Mouse (Mus musculus): ENCODE results near the gene Pabpc4. TPM values are rescaled to one million over a fixed set of nuclear protein-coding genes. Genes with fewer than 3 reads are reported as not detected.

Gene Pabpc4
- total and polyA plus RNA-seq, 3 experiments, result 206 to 444 (median 318) TPM

- dilution Hi-C loops (cut with MboI; ENCODE audit: extremely low pct_ligation_motif_present, extremely low pct_unique_long_range_greater_than_20kb, low sequenced_read_pairs), result no loop called here
- H3K4me2 ChIP-seq (ENCODE audit: insufficient read depth, low read depth, poor library complexity, severe bottlenecking), result no peak overlapping the region
- in situ Hi-C loops (cut with MboI; ENCODE audit: low pct_ligation_motif_present, low pct_unique_long_range_greater_than_20kb, low sequenced_read_pairs), result loop anchor here (25.0 kb wide), 1 partner anchor 551 kb away; no protein-coding TSS in a partner anchor
- peaks cover 72% of the 10 kb centered on the region for H3K79me2 ChIP-seq (replicated peaks; ENCODE audit: control insufficient read depth, extremely low read depth, insufficient read depth, poor library complexity, severe bottlenecking)
- H3K4me3 ChIP-seq (replicated peaks in 1 of 3; ENCODE audit: low read depth in 2 of 3, low read length in 2 of 3, poor library complexity in 1 of 3), result no peak overlapping the region
- H3K27ac ChIP-seq (ENCODE audit: insufficient read depth, low read depth), result no peak overlapping the region
- TF ChIP-seq MYC (IDR thresholded peaks at IDR 0.05; ENCODE audit: low read depth, low read length) (no peak), TBP (conservative IDR thresholded peaks at IDR 0.05; ENCODE audit: low read depth, low read length) (no peak), CHD1 (IDR thresholded peaks at IDR 0.05; ENCODE audit: low read depth, low read length) (no peak), USF1 (IDR thresholded peaks at IDR 0.05; ENCODE audit: low read depth, low read length) (no peak), IRF4 (IDR thresholded peaks at IDR 0.05; ENCODE audit: low read depth, low read length) (no peak), ETS1 (conservative IDR thresholded peaks at IDR 0.05; ENCODE audit: low read depth, low read length) (no peak), MAFK (IDR thresholded peaks at IDR 0.05; ENCODE audit: insufficient replicate concordance, low read length) (no peak), UBTF (IDR thresholded peaks at IDR 0.05; ENCODE audit: low read depth, low read length) (no peak), MAX (IDR thresholded peaks at IDR 0.05; ENCODE audit: low read length) (no peak), BHLHE40 (IDR thresholded peaks at IDR 0.05; ENCODE audit: low read depth, low read length) (no peak), E2F4 (IDR thresholded peaks at IDR 0.05; ENCODE audit: insufficient replicate concordance, low read depth, low read length) (no peak), NELFE (IDR thresholded peaks at IDR 0.05; ENCODE audit: low read depth, low read length) (no peak), ZC3H11A (IDR thresholded peaks at IDR 0.05; ENCODE audit: low read depth, low read length) (no peak), USF2 (conservative IDR thresholded peaks at IDR 0.05; ENCODE audit: low read depth, low read length) (no peak), RAD21 (IDR thresholded peaks at IDR 0.05; ENCODE audit: low read depth, low read length) (no peak)
- no peak for DNase-seq (ENCODE audit: extremely low read depth)
- no peak overlapping the region for H3K9ac ChIP-seq (ENCODE audit: insufficient read depth, low read depth)
- no peaks in the 10 kb centered on the region for H3K27me3 ChIP-seq (replicated peaks)
- peaks cover 6 to 38% of the 10 kb centered on the region in 2 experiments; a peak in 3 of 4 replicates for H3K4me1 ChIP-seq (ENCODE audit: control insufficient read depth in 1 of 2, insufficient read depth in 2 of 2)
- no peaks in the 10 kb centered on the region for H3K9me3 ChIP-seq (replicated peaks; ENCODE audit: low read length)
- H3K36me3 ChIP-seq (replicated peaks in 1 of 2; ENCODE audit: control insufficient read depth in 1 of 2, insufficient read depth in 1 of 2, low read length in 1 of 2), result peaks cover 47 to 78% of the 10 kb centered on the region in 2 experiments
These were observed 24.6 kb downstream of the Pabpc4 start for GRCm38 (mm10) chr4:123286790-123287189.

GRCm38 (mm10) chr4:123289038-123289437 lies 26.9 kb downstream of the Pabpc4 start:
- peaks cover 6 to 38% of the 10 kb centered on the region in 2 experiments; a peak in 3 of 4 replicates for H3K4me1 ChIP-seq (ENCODE audit: control insufficient read depth in 1 of 2, insufficient read depth in 2 of 2)
- H3K9me3 ChIP-seq (replicated peaks; ENCODE audit: low read length), result no peaks in the 10 kb centered on the region
- no peak overlapping the region for H3K4me3 ChIP-seq (replicated peaks in 1 of 3; ENCODE audit: low read depth in 2 of 3, low read length in 2 of 3, poor library complexity in 1 of 3)
- no peak for DNase-seq (ENCODE audit: extremely low read depth)
- no peak overlapping the region for H3K9ac ChIP-seq (ENCODE audit: insufficient read depth, low read depth)
- H3K36me3 ChIP-seq (replicated peaks in 1 of 2; ENCODE audit: control insufficient read depth in 1 of 2, insufficient read depth in 1 of 2, low read length in 1 of 2), result peaks cover 67 to 96% of the 10 kb centered on the region in 2 experiments
- dilution Hi-C loops (cut with MboI; ENCODE audit: extremely low pct_ligation_motif_present, extremely low pct_unique_long_range_greater_than_20kb, low sequenced_read_pairs), result no loop called here
- H3K79me2 ChIP-seq (replicated peaks; ENCODE audit: control insufficient read depth, extremely low read depth, insufficient read depth, poor library complexity, severe bottlenecking), result peaks cover 61% of the 10 kb centered on the region
- H3K4me2 ChIP-seq (ENCODE audit: insufficient read depth, low read depth, poor library complexity, severe bottlenecking), result no peak overlapping the region
- no peaks in the 10 kb centered on the region for H3K27me3 ChIP-seq (replicated peaks)
- no peak for TF ChIP-seq ZMIZ1 (IDR thresholded peaks at IDR 0.05; ENCODE audit: low read depth, low read length)
- no peak for TF ChIP-seq MXI1 (IDR thresholded peaks at IDR 0.05; ENCODE audit: low read depth, low read length)
- no peak for TF ChIP-seq UBTF (IDR thresholded peaks at IDR 0.05; ENCODE audit: low read depth, low read length)
- TF ChIP-seq ETS1 (conservative IDR thresholded peaks at IDR 0.05; ENCODE audit: low read depth, low read length), result no peak
- TF ChIP-seq E2F4 (IDR thresholded peaks at IDR 0.05; ENCODE audit: insufficient replicate concordance, low read depth, low read length), result no peak
- no peak overlapping the region for H3K27ac ChIP-seq (ENCODE audit: insufficient read depth, low read depth)
- in situ Hi-C loops (cut with MboI; ENCODE audit: low pct_ligation_motif_present, low pct_unique_long_range_greater_than_20kb, low sequenced_read_pairs), result loop anchor here (25.0 kb wide), 1 partner anchor 548 kb away; no protein-coding TSS in a partner anchor
